9 mouse cellular contexts compared by ENCODE assay signal in genomic region chr1:161962465-161963377, GRCm38 (mm10). TPM values are rescaled to one million over a fixed set of nuclear protein-coding genes. Genes with fewer than 3 reads are reported as not detected.
DNase-seq lines count a peak whose midpoint lies in the region; ATAC-seq and TF ChIP-seq lines count a peak whose summit lies in the region.
"Had no signal": no experiment of that assay in that cellular context is flagged by ENCODE, and none has a peak within 500 bp of the region (broad histone marks: within the 10 kb centered on the region; RNA-seq: fewer than 3 reads in every experiment).

No protein-coding gene starts in this region.

- no peak overlapping the region for H3K27ac ChIP-seq in gastrocnemius, adult 2 months
- no peak overlapping the region for H3K27ac ChIP-seq in ES-E14 (ENCODE audit: insufficient read depth, low read depth, low read length, poor library complexity, severe bottlenecking)
- H3K27ac ChIP-seq in forebrain, embryonic 10.5 days, result peak overlapping the region; percentile 56
- H3K27ac ChIP-seq in limb, embryonic 12.5 days, result peak overlapping the region; percentile 72; the same call in 1 of the 2 replicates
- H3K27ac ChIP-seq in neural tube, embryonic 15.5 days (replicated peaks), result no peak overlapping the region
- H3K27ac ChIP-seq: liver, embryonic 13.5 days had no signal

- in situ Hi-C loops in ES-E14 (cut with MboI; ENCODE audit: low sequenced_read_pairs in 2 of 2, unreplicated experiment in 2 of 2), result loop anchor here in 1 of 2 experiments (10.0 kb wide), 1 partner anchor 218 kb away; no protein-coding TSS in a partner anchor

- WGBS in forebrain, embryonic 10.5 days, result 52% methylated on average over 3 of the region's 3 CpGs
- WGBS in limb, embryonic 12.5 days, result 58% methylated on average over 3 of the region's 3 CpGs
- WGBS in neural tube, embryonic 15.5 days, result 66% methylated on average over 3 of the region's 3 CpGs

- H3K9me3 ChIP-seq in ES-E14 (ENCODE audit: control insufficient read depth, insufficient read depth, low read depth, low read length), result no peaks in the 10 kb centered on the region
- H3K9me3 ChIP-seq in forebrain, embryonic 10.5 days, result no peaks in the 10 kb centered on the region
- H3K9me3 ChIP-seq in limb, embryonic 12.5 days, result no peaks in the 10 kb centered on the region
- H3K9me3 ChIP-seq in neural tube, embryonic 15.5 days (replicated peaks), result no peaks in the 10 kb centered on the region
- H3K9me3 ChIP-seq: liver, embryonic 13.5 days had no signal

- ATAC-seq in limb, embryonic 12.5 days (ENCODE audit: insufficient number of reproducible peaks, insufficient read depth, low FRiP score, low TSS enrichment, low read depth), result 0 out of 2 replicates have a peak, but pooled peaks have one; percentile 16
- ATAC-seq in neural tube, embryonic 15.5 days (ENCODE audit: low FRiP score), result peak; percentile 80; the same call in 1 of the 2 replicates

- no peaks in the 10 kb centered on the region for H3K27me3 ChIP-seq in forebrain, embryonic 10.5 days (ENCODE audit: poor library complexity, severe bottlenecking)
- no peaks in the 10 kb centered on the region for H3K27me3 ChIP-seq in limb, embryonic 12.5 days
- no peaks in the 10 kb centered on the region for H3K27me3 ChIP-seq in neural tube, embryonic 15.5 days (replicated peaks)

- no peak for DNase-seq in gastrocnemius, adult 2 months
- DNase-seq in gastrocnemius, postnatal 14 days, result no peak
- DNase-seq in ES-E14 (ENCODE audit: low read depth, low spot score), result no peak
- DNase-seq in forebrain, embryonic 10.5 days (ENCODE audit: extremely low spot score, low spot score), result peak; percentile 17
- DNase-seq in gastrocnemius, adult 8-10 months (ENCODE audit: low spot score in 2 of 2), result no peak
- DNase-seq in adrenal gland, adult 8-10 months, result no peak
- DNase-seq: liver, embryonic 13.5 days had no signal

- peak; percentile 50 for TF ChIP-seq CTCF in gastrocnemius, adult 2 months (IDR thresholded peaks at IDR 0.05)

- no peak overlapping the region for H3K9ac ChIP-seq in ES-E14 (ENCODE audit: insufficient read depth, low read depth, low read length, poor library complexity, severe bottlenecking)
- no peak overlapping the region for H3K9ac ChIP-seq in limb, embryonic 12.5 days (replicated peaks)
- H3K9ac ChIP-seq in neural tube, embryonic 15.5 days (replicated peaks), result no peak overlapping the region
- H3K9ac ChIP-seq: liver, embryonic 13.5 days had no signal

- peaks cover 1 to 4% of the 10 kb centered on the region in 2 experiments; a peak in 1 of 4 replicates for H3K4me1 ChIP-seq in ES-E14 (ENCODE audit: control insufficient read depth in 2 of 2, insufficient read depth in 2 of 2, low read length in 2 of 2, poor library complexity in 1 of 2)
- peaks cover 10% of the 10 kb centered on the region for H3K4me1 ChIP-seq in forebrain, embryonic 10.5 days
- H3K4me1 ChIP-seq in limb, embryonic 12.5 days (replicated peaks), result peaks cover 8% of the 10 kb centered on the region
- no peaks in the 10 kb centered on the region for H3K4me1 ChIP-seq in neural tube, embryonic 15.5 days
- H3K4me1 ChIP-seq: liver, embryonic 13.5 days had no signal

- no peaks in the 10 kb centered on the region for H3K36me3 ChIP-seq in ES-E14 (ENCODE audit: control insufficient read depth, insufficient read depth, low read length, poor library complexity, severe bottlenecking)
- H3K36me3 ChIP-seq in forebrain, embryonic 10.5 days (replicated peaks), result no peaks in the 10 kb centered on the region
- H3K36me3 ChIP-seq in limb, embryonic 12.5 days, result no peaks in the 10 kb centered on the region
- no peaks in the 10 kb centered on the region for H3K36me3 ChIP-seq in neural tube, embryonic 15.5 days
- H3K36me3 ChIP-seq: liver, embryonic 13.5 days had no signal

- H3K4me3 ChIP-seq in gastrocnemius, adult 2 months, result no peak overlapping the region
- no peak overlapping the region for H3K4me3 ChIP-seq in ES-E14 (ENCODE audit: insufficient read depth in 1 of 2, low read depth in 1 of 2, low read length in 2 of 2, poor library complexity in 1 of 2, severe bottlenecking in 1 of 2)
- no peak overlapping the region for H3K4me3 ChIP-seq in forebrain, embryonic 10.5 days
- no peak overlapping the region for H3K4me3 ChIP-seq in limb, embryonic 12.5 days (replicated peaks)
- no peak overlapping the region for H3K4me3 ChIP-seq in neural tube, embryonic 15.5 days (replicated peaks)
- H3K4me3 ChIP-seq: liver, embryonic 13.5 days had no signal

- no peak overlapping the region for H3K4me2 ChIP-seq in limb, embryonic 12.5 days
- H3K4me2 ChIP-seq in neural tube, embryonic 15.5 days, result no peak overlapping the region
- H3K4me2 ChIP-seq: liver, embryonic 13.5 days had no signal

- intact Hi-C loops in gastrocnemius, adult 2 months (cut with DNase I), result no loop called here
- intact Hi-C loops in gastrocnemius, postnatal 14 days (cut with DNase I; ENCODE audit: low total_unique reads), result loop anchor here (10.0 kb wide), 1 partner anchor 88 kb away; the partner anchor contains the start of gene Suco

TF ChIP-seq in ES-E14, 5 proteins besides CTCF, POLR2A, EP300 and RAD21:
- TF ChIP-seq ZC3H11A (IDR thresholded peaks at IDR 0.05; ENCODE audit: borderline replicate concordance, low read depth, low read length), result no peak
- TF ChIP-seq ZNF384 (IDR thresholded peaks at IDR 0.05; ENCODE audit: low read depth, low read length), result peak; percentile 98

RNA-seq across cellular contexts. Expression of gene Pigc, which starts 6.3 kb away (rescaled TPM):
- 10 to 100 TPM; 14.4 to 15.6 TPM for total RNA-seq in gastrocnemius, adult 2 months (2021)
- total RNA-seq in gastrocnemius, postnatal 14 days (2021), result 10 to 100 TPM; 17.2 to 19.4 TPM
- 3.8 and 6.4 TPM in 2 replicates for total RNA-seq in ES-E14 (2012; rRNA removed)
- 21.0 and 25.0 TPM in 2 replicates for polyA plus RNA-seq in forebrain, embryonic 10.5 days (2016; fragmentation: Nextera tagmentation; extraction: Ambion mirVana)
- 43.2 and 45.9 TPM in 2 replicates for polyA plus RNA-seq in limb, embryonic 12.5 days (2016; fragmentation: Nextera tagmentation; extraction: Ambion mirVana)
- 33.8 and 35.5 TPM in 2 replicates for polyA plus RNA-seq in neural tube, embryonic 15.5 days (2015; fragmentation: Nextera tagmentation; extraction: Ambion mirVana)
- 10 to 100 TPM; 12.3 to 17.0 (median 13.7) TPM for total RNA-seq in gastrocnemius, adult 8-10 months (2022)
- total RNA-seq in adrenal gland, adult 8-10 months (2022), result 10 to 100 TPM; 15.1 to 24.7 (median 19.8) TPM

RNA-seq across cellular contexts. Expression of gene 4930558K02Rik, which starts 16.7 kb away (rescaled TPM):
- total RNA-seq in gastrocnemius, adult 2 months (2021), result not detected
- total RNA-seq in gastrocnemius, postnatal 14 days (2021), result not detected
- not detected in 2 replicates for total RNA-seq in ES-E14 (2012; rRNA removed)
- polyA plus RNA-seq in forebrain, embryonic 10.5 days (2016; fragmentation: Nextera tagmentation; extraction: Ambion mirVana), result not detected in 2 replicates
- not detected in 2 replicates for polyA plus RNA-seq in limb, embryonic 12.5 days (2016; fragmentation: Nextera tagmentation; extraction: Ambion mirVana)
- 0.20 and 0.24 TPM in 2 replicates for polyA plus RNA-seq in neural tube, embryonic 15.5 days (2015; fragmentation: Nextera tagmentation; extraction: Ambion mirVana)
- total RNA-seq in gastrocnemius, adult 8-10 months (2022), result not detected
- total RNA-seq in adrenal gland, adult 8-10 months (2022), result not detected
- polyA plus RNA-seq: liver, embryonic 13.5 days had no signal

Comparison
In these comparisons a context has a peak if more than half of its experiments do, and no peak if none do; other contexts are left out.
1. H3K27ac ChIP-seq: peak in forebrain, embryonic 10.5 days (single experiment) and limb, embryonic 12.5 days (single experiment); none in gastrocnemius, adult 2 months (single experiment), ES-E14 (single experiment) and neural tube, embryonic 15.5 days (single experiment).